Mouse (Mus musculus) right cerebral cortex, adult 2 months (tissue): ENCODE results near the gene Olfr896-ps1.

Source experiments
- DNase-seq, 2 experiments: peaks; one replicate each; pipeline ENCODE4 v3.0.0; 2021 to 2022; ENCODE audit warnings: low spot score in 2 of 2

Olfr896-ps1 gene

GRCm38 (mm10) chr9:38290807-38291206, at the start of gene Olfr896-ps1:
Gene Olfr896-ps1 (plus strand): TSS chr9:38291107.
- no peak for DNase-seq

DNA sequence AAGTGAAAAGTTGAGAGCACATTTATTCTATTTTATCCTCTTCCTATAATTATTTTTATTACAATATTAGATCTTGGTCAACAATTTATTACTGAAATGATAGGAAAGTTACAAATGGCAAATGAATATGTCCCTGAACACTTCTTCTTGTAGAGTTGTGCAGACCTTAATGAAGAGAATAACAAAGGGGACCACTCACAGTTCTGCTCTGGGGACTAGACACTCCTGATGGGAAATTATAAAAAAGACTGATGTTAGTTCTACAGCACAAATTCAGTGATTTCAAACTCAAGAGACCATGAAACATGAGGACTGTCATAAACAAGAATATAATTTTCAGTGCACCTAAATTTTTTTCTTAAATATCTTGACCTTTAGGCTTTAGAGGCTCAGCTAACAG, 38.4 kb upstream of the Olfr896-ps1 start, which contains the start of gene Olfr143:
Gene Olfr143 (plus strand): TSS at position 301 of the 400 bp plus-strand sequence.
- no peak for DNase-seq

GRCm38 (mm10) chr9:38267551-38267950, 23.4 kb upstream of the Olfr896-ps1 start, which contains the start of gene Olfr895:
Gene Olfr895 (plus strand): TSS chr9:38267851.
- no peak for DNase-seq

DNA sequence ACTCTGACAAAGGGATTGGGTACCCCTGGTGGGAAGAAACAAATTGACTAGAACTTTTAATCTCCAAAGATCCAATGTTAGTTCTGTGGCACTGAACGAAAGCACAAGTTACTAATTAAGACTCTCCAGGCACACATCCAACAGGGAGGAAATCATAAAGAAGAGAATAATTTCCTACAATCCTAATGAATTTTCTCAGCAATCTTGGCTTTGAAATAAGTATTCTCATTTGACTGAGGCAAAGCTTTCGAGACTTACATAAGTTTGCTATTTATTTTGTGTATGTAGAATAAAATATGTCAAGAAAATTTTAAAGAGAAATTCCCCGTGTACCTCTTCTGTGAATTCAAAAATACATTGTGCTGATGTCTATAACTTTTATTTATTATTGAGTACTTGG, 37.9 kb downstream of the Olfr896-ps1 start, which contains the start of gene Olfr25:
Gene Olfr25 (plus strand): TSS at position 301 of the 400 bp plus-strand sequence.
- no peak for DNase-seq
